Mouse (Mus musculus) forebrain, embryonic 14.5 days (tissue): ENCODE data around the gene Tra2a. TPM values are rescaled to one million over a fixed set of nuclear protein-coding genes. Genes with fewer than 3 reads are reported as not detected.
A peak's percentile ranks its signal among the peaks of the same experiment; 100 is the strongest.

ENCODE experiments used
- ATAC-seq: fragments of 200-750 bp; cut with Nextera tagmentation; 2 replicates; pipeline ENCODE4 v1.8.0; 2017; ENCODE audit warnings: mild to moderate bottlenecking, moderate library complexity
- DNase-seq: peaks from one replicate; pipeline ENCODE4 v3.0.0-alpha.2; 2015; ENCODE audit warnings: low spot score
- H3K27ac ChIP-seq: fragments of 300-500 bp; sonication (generic); 2 replicates; pipeline ENCODE4 v1.5.1; 2014; ENCODE audit warnings: low read depth, mild to moderate bottlenecking, control low read depth, low read length, moderate library complexity
- H3K27me3 ChIP-seq: fragments of 300-500 bp; sonication (generic); replicated peaks from 2 replicates; pipeline ENCODE4 v1.6.1; 2014; ENCODE audit warnings: low read length, control low read depth, mixed read lengths; ENCODE audit not compliant: control insufficient read depth, insufficient read depth
- H3K36me3 ChIP-seq: fragments of 300-500 bp; sonication (generic); 2 replicates; pipeline ENCODE4 v1.6.1; 2014; ENCODE audit warnings: low read length, control low read depth; ENCODE audit not compliant: control insufficient read depth, insufficient read depth
- H3K4me1 ChIP-seq: fragments of 300-500 bp; sonication (generic); 2 replicates; pipeline ENCODE4 v1.6.1; 2014; ENCODE audit warnings: antibody characterized with exemption, low read length, control low read depth; ENCODE audit not compliant: control insufficient read depth, insufficient read depth
- H3K4me2 ChIP-seq: fragments of 300-500 bp; sonication (generic); 2 replicates; pipeline ENCODE4 v1.6.1; 2014; ENCODE audit warnings: mild to moderate bottlenecking, control low read depth, low read length
- H3K4me3 ChIP-seq: fragments of 300-500 bp; sonication (generic); 2 replicates; pipeline ENCODE4 v1.5.1; 2014; ENCODE audit warnings: low read depth, low read length, control low read depth
- H3K9ac ChIP-seq: fragments of 300-500 bp; sonication (generic); 2 replicates; pipeline ENCODE4 v1.6.1; 2014; ENCODE audit warnings: mild to moderate bottlenecking, low read length, control low read depth, moderate library complexity
- H3K9me3 ChIP-seq: fragments of 300-500 bp; sonication (generic); replicated peaks from 2 replicates; pipeline ENCODE4 v1.6.1; 2016; ENCODE audit warnings: low read length, control low read depth, mixed read lengths; ENCODE audit not compliant: control insufficient read depth
- WGBS: fragments of 180-500 bp; shearing (Covaris S2); extraction: QIAGEN DNeasy Blood & Tissue Kit; methylation state at CpG from one replicate; pipeline ENCODE4 v1.1.7; 2014; 5-methylcytosine and 5-hydroxymethylcytosine counted together
- polyA plus RNA-seq: library from polyadenylated mRNA; unstranded; fragments of >200 nt; fragmentation: Nextera tagmentation; extraction: Ambion mirVana; gene quantifications from 2 replicates; pipeline ENCODE4 v1.2.1, GENCODE M21; 2014

The Tra2a gene
- polyA plus RNA-seq, 1 experiment from 2014 or later: 76.3 TPM

GRCm38 (mm10) chr6:49215748-49216585 lies 47.9 kb downstream of the Tra2a start:
- Histone ChIP-seq H3K27ac (peak overlapping the region; percentile 98), H3K9ac (peak overlapping the region; percentile 98), H3K9me3 (no peaks in the 10 kb centered on the region), H3K4me1 (peaks cover 13% of the 10 kb centered on the region), H3K4me2 (peak overlapping the region; percentile 95), H3K27me3 (no peaks in the 10 kb centered on the region), H3K36me3 (no peaks in the 10 kb centered on the region), H3K4me3 (peak overlapping the region; percentile 97)
- WGBS: under 1% methylated on average over 14 of the region's 14 CpGs
- ATAC-seq (peak; percentile 13; the same call in 1 of the 2 replicates), DNase-seq (no peak)

GRCm38 (mm10) chr6:49214928-49215747 lies 48.7 kb downstream of the Tra2a start, which contains the start of gene Igf2bp3:
TSS of gene Igf2bp3 (minus strand) at chr6:49214957.
- DNase-seq (peak; percentile 96), ATAC-seq (peak; percentile 84)
- H3K27me3 ChIP-seq: no peaks in the 10 kb centered on the region
- no peaks in the 10 kb centered on the region for H3K36me3 ChIP-seq
- peak within 1 kb of the TSS; percentile 97 for H3K4me3 ChIP-seq
- H3K9me3 ChIP-seq: no peaks in the 10 kb centered on the region
- peak within 1 kb of the TSS; percentile 98 for H3K9ac ChIP-seq
- H3K27ac ChIP-seq: peak within 1 kb of the TSS; percentile 98
- H3K4me1 ChIP-seq: peaks cover 20% of the 10 kb centered on the region
- WGBS: under 1% methylated on average over 65 of the region's 68 CpGs
- peak within 1 kb of the TSS; percentile 95 for H3K4me2 ChIP-seq

- peaks cover 23% of the 10 kb centered on the region for H3K4me1 ChIP-seq
- H3K9me3 ChIP-seq: no peaks in the 10 kb centered on the region
- H3K9ac ChIP-seq: peak overlapping the region; percentile 98
- H3K27me3 ChIP-seq: no peaks in the 10 kb centered on the region
- DNase-seq (peak; percentile 97), ATAC-seq (peak; percentile 15)
- peak overlapping the region; percentile 98 for H3K27ac ChIP-seq
- peak overlapping the region; percentile 95 for H3K4me2 ChIP-seq
- no peaks in the 10 kb centered on the region for H3K36me3 ChIP-seq
- under 1% methylated on average over 69 of the region's 76 CpGs for WGBS
- H3K4me3 ChIP-seq: peak overlapping the region; percentile 97
Observed at GRCm38 (mm10) chr6:49214086-49214927, 49.5 kb downstream of the Tra2a start.

- Histone ChIP-seq H3K9me3 (no peaks in the 10 kb centered on the region), H3K4me2 (peak overlapping the region; percentile 95), H3K36me3 (peaks cover 4% of the 10 kb centered on the region; the same call in 1 of the 2 replicates), H3K4me1 (peaks cover 23% of the 10 kb centered on the region), H3K27me3 (no peaks in the 10 kb centered on the region), H3K27ac (peak overlapping the region; percentile 98), H3K9ac (peak overlapping the region; percentile 98), H3K4me3 (peak overlapping the region; percentile 97)
- 1% methylated on average over 22 of the region's 50 CpGs for WGBS
- DNase-seq: peak; percentile 46
- ATAC-seq: no peak
Observed at GRCm38 (mm10) chr6:49213581-49214085, 50.2 kb downstream of the Tra2a start.

- peak overlapping the region; percentile 98 for H3K9ac ChIP-seq
- ATAC-seq (no peak), DNase-seq (no peak)
- H3K27ac ChIP-seq: peak overlapping the region; percentile 98
- H3K4me1 ChIP-seq: peaks cover 26% of the 10 kb centered on the region
- H3K4me2 ChIP-seq: peak overlapping the region; percentile 95
- H3K27me3 ChIP-seq: no peaks in the 10 kb centered on the region
- 2% methylated on average over 20 of the region's 20 CpGs for WGBS
- peak overlapping the region; percentile 97 for H3K4me3 ChIP-seq
- H3K36me3 ChIP-seq: peaks cover 7% of the 10 kb centered on the region; the same call in 1 of the 2 replicates
- no peaks in the 10 kb centered on the region for H3K9me3 ChIP-seq
Observed at GRCm38 (mm10) chr6:49212931-49213580, 50.8 kb downstream of the Tra2a start.

- peak overlapping the region; percentile 29; the same call in 1 of the 2 replicates for H3K9ac ChIP-seq
- ATAC-seq (no peak), DNase-seq (no peak)
- H3K9me3 ChIP-seq: no peaks in the 10 kb centered on the region
- 4% methylated on average over 3 of the region's 4 CpGs for WGBS
- H3K27me3 ChIP-seq: no peaks in the 10 kb centered on the region
- peaks cover 26% of the 10 kb centered on the region for H3K4me1 ChIP-seq
- H3K4me2 ChIP-seq: peak overlapping the region; percentile 95
- peaks cover 7% of the 10 kb centered on the region; the same call in 1 of the 2 replicates for H3K36me3 ChIP-seq
- 0 out of 2 replicates have a peak overlapping the region, but pooled peaks have one; percentile 33 for H3K27ac ChIP-seq
- peak overlapping the region; percentile 97; the same call in 1 of the 2 replicates for H3K4me3 ChIP-seq
Observed at GRCm38 (mm10) chr6:49212141-49212540, 51.7 kb downstream of the Tra2a start.

GRCm38 (mm10) chr6:49211596-49211995 lies 52.2 kb downstream of the Tra2a start:
- H3K4me2 ChIP-seq: peak overlapping the region; percentile 95
- peaks cover 8% of the 10 kb centered on the region for H3K36me3 ChIP-seq
- H3K9ac ChIP-seq: no peak overlapping the region
- no peak for ATAC-seq
- DNase-seq: no peak
- peak overlapping the region; percentile 12 for H3K4me3 ChIP-seq
- peaks cover 26% of the 10 kb centered on the region for H3K4me1 ChIP-seq
- no peaks in the 10 kb centered on the region for H3K9me3 ChIP-seq
- no peak overlapping the region for H3K27ac ChIP-seq
- 3% methylated on average over 5 of the region's 5 CpGs for WGBS
- H3K27me3 ChIP-seq: no peaks in the 10 kb centered on the region
